Comparison of ENCODE assay signal across 12 mouse cellular contexts in the genomic region with DNA sequence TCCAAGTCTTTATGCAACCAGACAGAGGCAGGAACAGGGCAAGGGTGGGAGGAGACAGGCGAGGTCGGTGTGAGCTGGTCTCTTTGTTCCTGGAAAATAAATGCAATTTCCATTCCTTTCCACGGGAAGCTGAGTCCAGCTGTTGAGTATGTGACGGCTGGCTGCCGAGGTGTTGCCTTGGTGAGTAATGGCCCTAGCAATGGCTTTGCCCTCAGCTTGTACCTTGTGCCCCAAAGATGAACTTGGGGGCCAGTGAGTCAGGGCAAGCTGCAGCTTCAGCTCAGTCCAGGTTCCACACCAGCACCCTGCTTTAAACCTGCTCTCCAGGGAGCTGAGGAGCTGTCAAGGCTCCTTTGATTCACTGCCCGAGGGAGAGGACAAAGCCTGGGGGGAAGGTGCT.
"Had no signal": no experiment of that assay in that cellular context is flagged by ENCODE, and none has a peak within 500 bp of the region (broad histone marks: within the 10 kb centered on the region; RNA-seq: fewer than 3 reads in every experiment).

No protein-coding gene starts in this region.

- H3K9me3 ChIP-seq: limb, embryonic 12.5 days; liver, embryonic 13.5 days; lung, embryonic 15.5 days; midbrain, embryonic 13.5 days; neural tube, embryonic 13.5 days had no signal

- DNase-seq: kidney, postnatal 10 days; liver; liver, embryonic 13.5 days; liver, postnatal 0 days; right cerebral cortex, postnatal 14 days; thymus, postnatal 36 days had no signal

- H3K27me3 ChIP-seq: neural tube, embryonic 13.5 days had no signal

- H3K4me1 ChIP-seq: liver, embryonic 13.5 days; lung, embryonic 15.5 days had no signal

- H3K36me3 ChIP-seq: limb, embryonic 12.5 days; liver, embryonic 13.5 days; lung, embryonic 15.5 days; midbrain, embryonic 13.5 days; neural tube, embryonic 13.5 days had no signal

- H3K27ac ChIP-seq: left cerebral cortex, adult 2 months; limb, embryonic 12.5 days; liver, embryonic 13.5 days; lung, embryonic 15.5 days; midbrain, embryonic 13.5 days; neural tube, embryonic 13.5 days had no signal

- H3K4me3 ChIP-seq: left cerebral cortex, adult 2 months; limb, embryonic 12.5 days; liver, embryonic 13.5 days; lung, embryonic 15.5 days; midbrain, embryonic 13.5 days; myocyte; neural tube, embryonic 13.5 days had no signal
